Comparison of ENCODE assay signal across 22 mouse cellular contexts in genomic region chr9:71165510-71165909, GRCm38 (mm10). TPM values are rescaled to one million over a fixed set of nuclear protein-coding genes. Genes with fewer than 3 reads are reported as not detected.
A peak's percentile ranks its signal among the peaks of the same experiment; 100 is the strongest.
DNase-seq lines count a peak whose midpoint lies in the region; ATAC-seq and TF ChIP-seq lines count a peak whose summit lies in the region.
"Had no signal": no experiment of that assay in that cellular context is flagged by ENCODE, and none has a peak within 500 bp of the region (broad histone marks: within the 10 kb centered on the region; RNA-seq: fewer than 3 reads in every experiment).

No protein-coding gene starts in this region.

- peak overlapping the region; percentile 61 for H3K9ac ChIP-seq in liver, embryonic 15.5 days
- H3K9ac ChIP-seq: embryonic facial prominence, embryonic 12.5 days; neural tube, embryonic 12.5 days; stomach, embryonic 15.5 days had no signal

- DNase-seq in spleen, adult 2 months (ENCODE audit: low read depth in 1 of 2, low spot score in 2 of 2): no peak
- no peak for DNase-seq in spleen, postnatal 36 days (ENCODE audit: low spot score in 2 of 2)
- no peak for DNase-seq in ovary, postnatal 36 days (ENCODE audit: low spot score)
- no peak for DNase-seq in urinary bladder, postnatal 4 days (ENCODE audit: low spot score in 2 of 2)
- no peak for DNase-seq in embryo, embryonic 11 days
- DNase-seq: adrenal gland, postnatal 14 days; cerebellum, adult 9-10 months; gastrocnemius, adult 2 months; kidney, adult 18-20 months; lung, postnatal 10 days; midbrain, embryonic 14.5 days; retina, postnatal 1 day; right cerebral cortex, postnatal 25 days had no signal

- no peak for TF ChIP-seq CTCF in spleen, adult 2 months (IDR thresholded peaks at IDR 0.05; ENCODE audit: extremely low read depth, insufficient read depth, insufficient read length, insufficient replicate concordance)

- WGBS in spleen, adult 2 months: 56% methylated on average over 2 of the region's 2 CpGs
- WGBS in liver, embryonic 15.5 days (ENCODE audit: insufficient replicate concordance): 25% methylated on average over 2 of the region's 2 CpGs

- H3K4me3 ChIP-seq in spleen, adult 2 months (ENCODE audit: extremely low read depth, insufficient read depth, insufficient read length): no peak overlapping the region
- peak overlapping the region; percentile 31 for H3K4me3 ChIP-seq in liver, embryonic 15.5 days (replicated peaks)
- H3K4me3 ChIP-seq: embryonic facial prominence, embryonic 12.5 days; gastrocnemius, adult 2 months; left cerebral cortex, adult 2 months; neural tube, embryonic 12.5 days; stomach, embryonic 15.5 days had no signal

- no peaks in the 10 kb centered on the region for H3K27me3 ChIP-seq in spleen, adult 2 months (ENCODE audit: control insufficient read depth, insufficient read depth, low read length)
- no peaks in the 10 kb centered on the region for H3K27me3 ChIP-seq in liver, embryonic 15.5 days
- H3K27me3 ChIP-seq: embryonic facial prominence, embryonic 12.5 days; neural tube, embryonic 12.5 days; stomach, embryonic 15.5 days had no signal

- H3K9me3 ChIP-seq in liver, embryonic 15.5 days (replicated peaks): no peaks in the 10 kb centered on the region
- H3K9me3 ChIP-seq: embryonic facial prominence, embryonic 12.5 days; neural tube, embryonic 12.5 days; stomach, embryonic 15.5 days had no signal

- peak overlapping the region; percentile 60 for H3K4me2 ChIP-seq in liver, embryonic 15.5 days
- H3K4me2 ChIP-seq: embryonic facial prominence, embryonic 12.5 days; heart, embryonic 11.5 days; neural tube, embryonic 12.5 days; stomach, embryonic 15.5 days had no signal

- no peaks in the 10 kb centered on the region for H3K36me3 ChIP-seq in spleen, adult 2 months (ENCODE audit: control insufficient read depth, insufficient read depth, low read length)
- no peaks in the 10 kb centered on the region for H3K36me3 ChIP-seq in liver, embryonic 15.5 days (replicated peaks)
- H3K36me3 ChIP-seq: embryonic facial prominence, embryonic 12.5 days; neural tube, embryonic 12.5 days; stomach, embryonic 15.5 days had no signal

- no peak for TF ChIP-seq POLR2A in spleen, adult 2 months (IDR thresholded peaks at IDR 0.05; ENCODE audit: low read depth, low read length)

- no peaks in the 10 kb centered on the region; the same call in 1 of the 2 replicates for H3K4me1 ChIP-seq in spleen, adult 2 months (ENCODE audit: control insufficient read depth, insufficient read depth, insufficient read length)
- H3K4me1 ChIP-seq in liver, embryonic 15.5 days (replicated peaks): peaks cover 87% of the 10 kb centered on the region

- peak; percentile 10 for ATAC-seq in erythroid progenitor cell, adult 5-6 weeks (replicated peaks; ENCODE audit: low FRiP score, poor library complexity, severe bottlenecking)
- peak; percentile 35 for ATAC-seq in liver, embryonic 15.5 days (ENCODE audit: insufficient read depth)
- ATAC-seq: forebrain, embryonic 14.5 days had no signal

- peak overlapping the region; percentile 44; the same call in 1 of the 2 replicates for H3K27ac ChIP-seq in spleen, adult 2 months (ENCODE audit: insufficient read depth, low read length)
- peak overlapping the region; percentile 97 for H3K27ac ChIP-seq in liver, embryonic 15.5 days (replicated peaks)
- H3K27ac ChIP-seq: embryonic facial prominence, embryonic 12.5 days; gastrocnemius, adult 2 months; left cerebral cortex, adult 2 months; neural tube, embryonic 12.5 days; stomach, embryonic 15.5 days had no signal

RNA-seq across cellular contexts. Expression of gene Aqp9, which starts 3.0 kb away (rescaled TPM):
- 2.2 and 2.4 TPM in 2 replicates for polyA plus RNA-seq in spleen, adult 2 months (2012; rRNA removed)
- 23.4 and 28.1 TPM in 2 replicates for total RNA-seq in erythroid progenitor cell, adult 5-6 weeks (2015; ENCODE audit: low replicate concordance)
- total RNA-seq in erythroid progenitor cell, adult 5-6 weeks (2017; ENCODE audit: low replicate concordance): 33.5 and 50.6 TPM in 2 replicates
- 7.7 and 8.2 TPM in 2 replicates for polyA plus RNA-seq in liver, embryonic 15.5 days (2015; fragmentation: Nextera tagmentation; extraction: Ambion mirVana)
- total RNA-seq: gastrocnemius, adult 2 months had no signal
- polyA plus RNA-seq: embryonic facial prominence, embryonic 12.5 days; hindbrain, embryonic 11.5 days had no signal

RNA-seq across cellular contexts. Expression of gene Aldh1a2, which starts 50.1 kb away (rescaled TPM):
- polyA plus RNA-seq in spleen, adult 2 months (2012; rRNA removed): 0.56 and 0.61 TPM in 2 replicates
- total RNA-seq in erythroid progenitor cell, adult 5-6 weeks (2015; ENCODE audit: low replicate concordance): not detected in 2 replicates
- 0.26 TPM in 1 of 2 replicates, not detected in the other for total RNA-seq in erythroid progenitor cell, adult 5-6 weeks (2017; ENCODE audit: low replicate concordance)
- polyA plus RNA-seq in liver, embryonic 15.5 days (2015; fragmentation: Nextera tagmentation; extraction: Ambion mirVana): 0.92 and 1.0 TPM in 2 replicates
